Mouse (Mus musculus) embryonic fibroblast, embryonic 13.5 days (primary cell): Measurements from ENCODE around the gene Kazn. TPM values are rescaled to one million over a fixed set of nuclear protein-coding genes. Genes with fewer than 3 reads are reported as not detected.

ENCODE experiments used
- H3K27ac ChIP-seq: 2 replicates; pipeline ENCODE4 v1.5.1; 2012; ENCODE audit warnings: low read length, control low read depth, inconsistent platforms; ENCODE audit not compliant: insufficient read depth
- H3K4me1 ChIP-seq: 2 replicates; pipeline ENCODE4 v1.6.1; 2011; ENCODE audit warnings: low read length; ENCODE audit not compliant: control insufficient read depth, insufficient read depth
- H3K4me3 ChIP-seq: 2 replicates; pipeline ENCODE4 v1.5.1; 2011; ENCODE audit warnings: mild to moderate bottlenecking, control low read depth, low read length; ENCODE audit not compliant: insufficient read depth
- CTCF ChIP-seq: IDR thresholded peaks from 2 replicates; pipeline ENCODE4 v1.5.1; 2011; ENCODE audit warnings: mild to moderate bottlenecking, control low read depth, low read length, moderate library complexity, borderline replicate concordance; ENCODE audit not compliant: insufficient read depth
- POLR2A ChIP-seq: IDR thresholded peaks from 2 replicates; pipeline ENCODE4 v1.6.1; 2011; ENCODE audit warnings: low read depth, mild to moderate bottlenecking, control low read depth, low read length, moderate library complexity
- polyA plus RNA-seq: library from polyadenylated mRNA; stranded (reverse); fragments of >200 nt; gene quantifications from 2 replicates; pipeline ENCODE4 v1.2.4, GENCODE M21; 2011; ENCODE audit warnings: low read depth; ENCODE audit not compliant: missing spikeins, insufficient read length

The Kazn gene
- polyA plus RNA-seq, result 6.6 and 14.4 TPM in 2 replicates

DNA sequence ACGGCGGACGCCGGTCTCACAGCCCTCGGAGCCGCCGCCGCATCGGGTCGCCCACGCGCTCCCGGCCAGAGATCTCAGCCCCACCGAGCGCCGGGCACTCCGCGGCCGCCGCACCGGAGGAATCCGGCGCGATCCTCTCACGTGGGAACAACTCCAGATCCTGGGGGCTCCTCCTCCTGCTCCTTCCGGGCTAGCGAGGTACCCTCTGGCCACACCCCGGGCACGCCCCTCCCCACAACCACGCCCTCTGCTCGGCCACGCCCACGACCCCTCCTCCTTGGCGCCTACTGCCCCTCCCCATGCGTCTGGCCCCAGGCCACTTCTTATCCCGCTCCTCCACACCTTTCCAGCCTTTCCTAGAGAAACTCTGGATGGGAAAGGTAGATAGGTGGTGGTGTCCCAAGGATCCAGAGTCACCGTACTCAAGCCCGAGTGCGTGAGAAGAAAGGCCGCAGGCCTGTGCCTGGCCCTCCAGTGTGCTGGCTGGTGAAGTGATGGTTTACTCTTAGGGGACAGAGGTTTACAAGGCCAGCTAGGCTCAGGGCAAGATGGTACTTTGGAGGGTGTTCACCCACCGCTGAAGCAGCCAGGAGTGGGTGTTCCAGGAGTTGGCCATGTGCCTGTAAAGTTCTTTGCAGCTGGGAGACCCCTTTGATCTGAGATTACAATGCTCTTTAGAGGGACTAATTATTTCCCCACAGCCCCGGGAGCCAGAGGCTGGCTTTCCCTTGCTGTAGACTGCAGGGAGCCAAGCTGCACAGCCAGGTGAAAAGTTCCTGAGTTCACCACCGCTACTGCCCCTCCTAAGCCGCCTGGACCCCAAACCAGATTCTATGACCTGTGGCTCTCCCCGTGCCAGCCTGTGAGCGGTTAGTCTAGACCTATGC, at the start of gene Kazn:
Gene Kazn, minus strand, starts transcription at position 162 of the 887 bp plus-strand sequence.
- Histone ChIP-seq H3K4me1 (no peaks in the 10 kb centered on the region), H3K27ac (no peak within 1 kb of the TSS), H3K4me3 (peak within 1 kb of the TSS; percentile 78)
- TF ChIP-seq CTCF (no peak), POLR2A (peak; percentile 60)

DNA sequence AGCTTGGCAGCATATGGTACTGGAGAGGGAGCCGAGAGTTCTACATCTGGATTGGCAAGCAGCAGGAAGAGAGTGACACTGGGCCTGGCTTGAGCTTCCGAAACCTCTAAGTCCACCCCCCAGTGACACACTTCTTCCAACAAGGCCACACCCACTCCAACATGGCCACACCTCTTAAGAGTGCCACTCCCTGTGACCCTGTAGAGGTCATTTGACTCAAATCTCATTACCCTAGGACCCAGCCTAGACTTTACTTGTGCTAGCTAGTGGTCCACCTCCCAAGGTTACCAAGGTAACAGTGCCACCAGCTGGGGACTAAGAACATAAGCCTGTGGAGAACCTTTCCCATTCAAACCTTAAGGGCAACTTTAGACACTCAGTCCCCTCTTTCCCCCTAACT, 46.3 kb upstream of the Kazn start:
- no peak overlapping the region for H3K27ac ChIP-seq
- H3K4me1 ChIP-seq, result no peaks in the 10 kb centered on the region
- TF ChIP-seq POLR2A (no peak), CTCF (no peak)
- no peak overlapping the region for H3K4me3 ChIP-seq

DNA sequence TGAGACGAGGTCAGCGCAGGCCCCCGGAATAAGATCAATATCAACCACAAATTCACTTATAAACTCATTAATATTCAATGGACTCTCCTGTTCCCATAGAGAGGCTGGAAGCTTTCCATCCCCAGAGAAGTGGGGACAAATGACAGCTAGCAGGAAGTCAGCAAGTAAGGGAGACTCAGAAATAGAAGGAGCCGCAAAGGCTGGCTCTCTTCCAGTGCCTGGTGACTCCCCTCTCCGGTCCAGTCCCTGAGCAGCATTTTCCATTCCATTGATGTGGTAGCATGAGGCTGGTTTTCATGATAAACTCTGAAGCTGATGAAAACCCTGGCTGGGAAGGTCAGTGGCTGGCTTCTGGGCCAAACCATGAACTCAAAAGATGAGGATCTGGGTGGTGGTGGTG, 44.7 kb upstream of the Kazn start:
- no peak overlapping the region for H3K27ac ChIP-seq
- TF ChIP-seq CTCF, result no peak
- TF ChIP-seq POLR2A, result no peak
- no peaks in the 10 kb centered on the region for H3K4me1 ChIP-seq
- no peak overlapping the region for H3K4me3 ChIP-seq

GRCm38 (mm10) chr4:142278197-142278575, 39.0 kb upstream of the Kazn start:
- Histone ChIP-seq H3K27ac (no peak overlapping the region), H3K4me1 (no peaks in the 10 kb centered on the region), H3K4me3 (no peak overlapping the region)
- TF ChIP-seq CTCF (no peak), POLR2A (no peak)

- H3K27ac ChIP-seq, result no peak overlapping the region
These were observed 38.4 kb upstream of the Kazn start for GRCm38 (mm10) chr4:142277481-142278196.

DNA sequence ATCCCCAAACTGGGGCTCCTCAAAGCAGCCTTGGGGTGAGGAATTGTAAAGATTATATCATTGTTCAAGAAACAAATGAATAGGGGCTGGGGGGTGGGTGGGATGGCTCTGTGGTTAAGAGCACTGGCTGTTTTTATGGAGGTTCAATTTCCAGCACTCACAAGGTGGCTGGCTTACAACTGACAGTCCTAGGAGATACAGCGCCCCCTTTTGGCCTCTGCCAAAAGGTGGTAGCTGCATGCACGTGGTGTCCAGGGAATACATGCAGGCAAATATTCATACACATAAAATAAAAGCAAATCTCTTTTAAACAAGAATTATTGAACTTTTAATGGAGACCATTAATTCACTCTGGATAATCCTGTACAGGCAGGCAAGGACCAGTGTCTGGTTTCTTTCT, 36.0 kb upstream of the Kazn start:
- Histone ChIP-seq H3K4me1 (no peaks in the 10 kb centered on the region), H3K4me3 (no peak overlapping the region), H3K27ac (no peak overlapping the region)
- TF ChIP-seq CTCF, result peak; percentile 2; the same call in 1 of the 2 replicates
- no peak for TF ChIP-seq POLR2A

More at GRCm38 (mm10) chr4:142277481-142278196, 38.4 kb upstream of the Kazn start:
- Histone ChIP-seq H3K4me1 (no peaks in the 10 kb centered on the region), H3K4me3 (no peak overlapping the region)
- no peak for TF ChIP-seq POLR2A
- TF ChIP-seq CTCF, result no peak

DNA sequence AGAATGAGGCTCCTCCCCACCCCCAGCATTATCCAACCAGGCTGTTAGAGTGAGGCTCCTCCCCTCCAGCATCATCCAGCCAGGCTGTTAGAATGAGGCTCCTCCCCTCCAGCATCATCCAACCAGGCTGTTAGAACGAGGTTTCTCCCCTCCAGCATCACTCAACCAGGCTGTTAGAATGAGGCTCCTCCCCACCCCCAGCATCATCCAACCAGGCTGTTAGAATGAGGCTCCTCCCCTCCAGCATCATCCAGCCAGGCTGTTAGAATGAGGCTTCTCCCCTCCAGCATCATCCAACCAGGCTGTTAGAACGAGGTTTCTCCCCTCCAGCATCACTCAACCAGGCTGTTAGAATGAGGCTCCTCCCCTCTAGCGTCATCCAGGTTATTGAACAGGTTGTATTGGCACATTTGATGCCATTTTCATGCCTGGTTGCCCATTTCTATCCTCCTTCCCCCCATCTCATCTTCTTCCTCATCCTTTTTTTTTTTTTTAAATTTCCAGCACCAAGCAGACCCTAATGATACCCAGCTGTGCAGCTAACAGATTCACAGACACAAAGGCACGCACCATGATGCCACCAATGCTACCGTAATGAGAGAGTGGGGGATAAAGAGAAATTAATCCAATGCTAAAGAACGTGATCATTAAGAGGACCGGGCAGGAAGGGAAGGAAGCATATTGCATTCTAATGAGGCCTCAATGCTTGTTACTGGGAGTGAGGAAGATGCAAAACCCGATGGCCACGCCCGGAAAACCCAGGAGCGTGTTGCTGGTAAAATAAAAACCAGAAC, 35.4 kb upstream of the Kazn start:
- no peaks in the 10 kb centered on the region for H3K4me1 ChIP-seq
- no peak overlapping the region for H3K4me3 ChIP-seq
- TF ChIP-seq POLR2A (no peak), CTCF (no peak)
- no peak overlapping the region for H3K27ac ChIP-seq

GRCm38 (mm10) chr4:142271506-142271905, 32.3 kb upstream of the Kazn start:
- no peak overlapping the region for H3K4me3 ChIP-seq
- TF ChIP-seq CTCF, result no peak
- TF ChIP-seq POLR2A, result no peak
- peak overlapping the region; percentile 94 for H3K27ac ChIP-seq
- H3K4me1 ChIP-seq, result no peaks in the 10 kb centered on the region

DNA sequence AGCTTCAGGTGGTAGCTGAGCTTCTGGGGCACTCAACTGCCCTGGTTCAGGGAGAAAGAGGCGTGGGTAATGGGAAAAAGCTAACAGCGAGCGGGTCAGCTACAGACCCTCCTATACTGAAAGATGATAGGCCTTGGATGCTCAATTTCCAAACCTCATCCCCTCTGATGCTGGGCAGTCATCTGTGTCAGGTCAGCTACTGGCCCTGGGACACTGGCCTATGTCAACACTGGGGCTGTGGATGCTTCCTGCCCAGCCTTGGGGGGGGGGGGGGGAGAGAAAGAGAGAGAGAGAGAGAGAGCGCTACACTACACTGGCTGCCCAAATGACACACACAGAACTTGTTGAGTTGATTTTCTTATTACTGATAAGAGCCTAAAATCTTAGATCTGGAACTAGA, 28.6 kb upstream of the Kazn start:
- H3K4me1 ChIP-seq, result no peaks in the 10 kb centered on the region
- TF ChIP-seq CTCF (no peak), POLR2A (no peak)
- no peak overlapping the region for H3K4me3 ChIP-seq
- no peak overlapping the region for H3K27ac ChIP-seq
